Mouse (Mus musculus): ENCODE measurements around the gene Rps6ka6. TPM values are rescaled to one million over a fixed set of nuclear protein-coding genes. Genes with fewer than 3 reads are reported as not detected.

The Rps6ka6 gene
- total RNA-seq (2021), result 1 to 10 TPM; 1.1 to 1.4 TPM
- long read RNA-seq, experiment 1, result 0 reads
- long read RNA-seq, experiment 2, result 0 reads

DNA sequence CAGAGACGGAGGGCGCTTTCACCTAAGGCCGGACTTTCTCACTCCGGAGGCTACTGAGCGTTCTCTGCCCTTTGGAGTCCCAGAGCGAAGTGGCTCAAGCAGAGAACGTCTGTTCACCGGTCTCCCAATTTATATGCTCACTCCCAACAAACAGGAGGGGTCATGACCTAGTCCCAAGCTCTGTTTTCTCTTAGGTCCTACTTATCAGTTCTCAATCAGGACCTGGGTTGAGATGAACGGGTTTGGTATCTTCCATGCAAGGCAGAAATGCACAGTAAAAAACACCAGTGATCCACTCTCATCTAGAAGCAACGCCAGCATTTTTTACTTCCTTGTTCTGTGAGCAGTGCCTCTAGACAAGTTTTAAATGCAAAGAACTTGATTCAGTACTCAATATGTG lies at the start of gene Rps6ka6:
Gene Rps6ka6, minus strand, starts transcription at position 101 of the 400 bp plus-strand sequence.
- intact Hi-C loops (cut with DNase I; ENCODE audit: low total_unique reads), result no loop called here
- DNase-seq, result no peak

DNA sequence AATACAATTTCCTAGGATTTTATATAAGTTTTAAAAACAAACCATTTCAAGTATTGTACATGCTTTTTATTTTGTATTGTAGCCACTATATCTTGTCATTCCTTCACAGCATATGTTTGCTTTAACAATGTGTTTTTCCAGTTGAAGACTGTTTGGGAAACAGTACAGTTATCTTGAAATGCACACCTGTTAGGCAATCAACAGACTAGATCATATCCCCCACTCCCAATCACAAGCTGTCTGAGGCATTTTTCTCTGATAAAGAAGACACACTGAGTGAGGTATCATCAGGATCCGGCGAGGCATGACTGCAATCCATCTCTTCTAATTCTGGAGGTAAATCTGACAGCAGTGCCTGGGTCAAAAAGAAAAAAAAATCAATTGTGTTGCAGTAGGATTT lies 39.3 kb upstream of the Rps6ka6 start:
- no peak for DNase-seq
- intact Hi-C loops (cut with DNase I; ENCODE audit: low total_unique reads), result no loop called here

GRCm38 (mm10) chrX:111518206-111518605 lies 19.6 kb downstream of the Rps6ka6 start:
- DNase-seq, result no peak
- intact Hi-C loops (cut with DNase I; ENCODE audit: low total_unique reads), result no loop called here

DNA sequence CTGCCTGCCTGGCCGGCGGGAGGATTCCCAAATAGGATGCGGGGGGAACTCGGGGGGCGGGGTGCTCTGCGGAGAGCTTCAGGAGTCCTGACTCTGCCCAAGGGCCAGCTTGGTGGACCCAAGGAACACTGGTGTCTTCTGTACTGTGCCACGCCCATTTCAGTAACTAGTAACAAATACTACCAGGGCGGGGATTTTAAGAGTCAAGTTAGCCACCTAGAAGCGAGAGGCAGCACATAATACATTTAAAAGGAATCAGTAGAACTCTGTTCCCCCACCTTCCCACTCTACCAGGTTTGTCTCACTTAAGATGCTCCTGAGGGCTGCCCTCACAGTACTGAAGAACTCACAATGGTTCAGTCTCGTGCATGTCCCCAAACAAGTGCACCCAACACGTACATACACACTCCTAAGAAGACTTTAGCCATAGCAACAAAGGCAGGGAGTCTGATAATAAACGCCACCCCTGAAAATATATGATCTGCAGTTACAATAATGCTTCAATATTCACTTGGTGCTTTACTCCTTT lies 74.1 kb downstream of the Rps6ka6 start:
- no peak for DNase-seq
- intact Hi-C loops (cut with DNase I; ENCODE audit: low total_unique reads), result no loop called here

DNA sequence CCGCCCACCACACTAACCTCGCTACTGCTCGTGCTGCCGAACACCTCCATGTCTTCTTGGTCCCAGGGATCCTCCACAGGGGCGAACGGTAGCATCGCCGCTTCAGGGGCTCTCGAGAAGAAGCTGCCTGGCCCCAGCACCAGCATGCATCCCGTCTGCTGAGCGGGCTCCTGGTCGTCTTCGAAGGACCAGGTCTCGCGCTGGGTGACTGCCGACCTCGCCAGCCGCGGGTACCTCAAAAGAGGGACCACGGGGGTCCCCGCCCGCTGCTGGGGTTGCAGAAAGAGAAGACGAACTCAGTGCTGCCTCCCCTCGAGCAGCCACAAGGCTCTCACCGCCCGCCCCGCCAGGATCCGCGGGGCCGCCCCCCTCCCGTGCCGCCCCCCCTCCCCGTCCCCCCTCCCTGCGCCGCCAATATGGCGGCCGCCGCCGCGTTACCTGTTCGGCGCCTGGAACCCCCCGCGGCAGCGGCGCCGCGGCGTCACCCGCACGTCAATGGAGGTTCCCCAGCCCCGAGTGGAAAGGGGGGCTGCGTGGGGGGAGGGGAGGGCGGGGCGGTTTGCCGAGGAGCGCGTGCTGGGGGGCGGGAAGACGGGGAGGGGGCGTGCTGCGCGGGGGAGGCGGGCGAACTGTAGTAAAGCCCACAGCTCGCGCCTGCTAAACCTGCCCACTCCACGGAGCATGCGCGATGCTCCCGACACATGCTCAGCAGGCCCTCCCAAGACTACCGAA lies 74.8 kb downstream of the Rps6ka6 start:
- intact Hi-C loops (cut with DNase I; ENCODE audit: low total_unique reads), result no loop called here
- peak; percentile 28 for DNase-seq

- peak; percentile 8 for DNase-seq
- intact Hi-C loops (cut with DNase I; ENCODE audit: low total_unique reads), result no loop called here
Observed at GRCm38 (mm10) chrX:111462495-111462832, 75.3 kb downstream of the Rps6ka6 start.

GRCm38 (mm10) chrX:111462092-111462491 lies 75.7 kb downstream of the Rps6ka6 start:
- intact Hi-C loops (cut with DNase I; ENCODE audit: low total_unique reads), result no loop called here
- no peak for DNase-seq

DNA sequence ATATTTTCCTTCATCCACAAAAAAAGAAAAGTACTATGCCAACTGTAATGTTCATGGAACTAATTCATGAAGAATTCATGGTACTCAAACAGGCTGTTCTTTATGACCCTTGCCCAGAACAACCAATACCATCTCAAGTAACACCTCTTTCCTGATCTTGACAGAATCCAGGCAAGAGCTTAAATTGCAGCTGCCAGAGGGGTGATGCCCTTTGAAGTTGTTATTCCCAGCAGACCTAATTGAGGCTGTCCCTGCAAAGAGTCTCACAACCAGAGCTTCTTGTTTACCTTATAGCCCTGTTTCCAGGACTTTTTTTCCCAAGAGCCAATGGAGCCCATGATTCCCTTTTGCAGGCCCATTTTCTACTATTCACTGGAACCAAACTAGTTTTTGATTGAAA lies 77.6 kb downstream of the Rps6ka6 start:
- intact Hi-C loops (cut with DNase I; ENCODE audit: low total_unique reads), result no loop called here
- no peak for DNase-seq

GRCm38 (mm10) chrX:111436571-111436970 lies 101.2 kb downstream of the Rps6ka6 start:
- no peak for DNase-seq
- intact Hi-C loops (cut with DNase I; ENCODE audit: low total_unique reads), result no loop called here

- intact Hi-C loops (cut with DNase I; ENCODE audit: low total_unique reads), result no loop called here
- DNase-seq, result no peak
Observed at GRCm38 (mm10) chrX:111414775-111415174, 123.0 kb downstream of the Rps6ka6 start.

DNA sequence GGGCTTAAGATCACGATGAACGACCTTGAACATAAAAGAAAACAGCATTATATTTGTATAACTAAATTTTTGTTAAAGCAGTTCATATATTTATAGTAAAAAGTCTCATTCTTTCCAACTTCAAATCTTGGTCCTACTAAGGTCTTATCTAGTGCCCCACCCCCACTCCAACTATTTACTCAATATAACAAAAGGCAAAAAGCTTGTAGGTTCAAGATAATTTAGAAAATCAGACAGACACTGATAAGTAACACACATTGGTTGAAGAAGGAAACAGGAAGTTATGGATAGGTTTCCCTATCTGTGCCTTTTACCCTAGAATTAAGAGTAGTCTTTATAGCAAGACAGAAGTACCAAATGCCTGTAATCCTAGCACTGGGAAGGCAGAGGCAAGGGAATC lies 132.9 kb downstream of the Rps6ka6 start:
- DNase-seq, result no peak
- intact Hi-C loops (cut with DNase I; ENCODE audit: low total_unique reads), result no loop called here

GRCm38 (mm10) chrX:111377020-111377419 lies 160.7 kb downstream of the Rps6ka6 start:
- DNase-seq, result no peak
- intact Hi-C loops (cut with DNase I; ENCODE audit: low total_unique reads), result no loop called here

- DNase-seq, result no peak
- intact Hi-C loops (cut with DNase I; ENCODE audit: low total_unique reads), result no loop called here
Observed at GRCm38 (mm10) chrX:111374177-111374576, 163.6 kb downstream of the Rps6ka6 start.

Other genes starting within 250 kb of the Rps6ka6 start
- under 1 TPM; 0.27 to 0.33 TPM for gene Hdx, start 159.1 kb upstream of the Rps6ka6 start, total RNA-seq (2021)